Mouse (Mus musculus) hindlimb bud, embryonic 11.5 days (tissue): ENCODE results near the gene Tnni1.

Experiments
- DNase-seq: peaks from one replicate; pipeline ENCODE4 v3.0.0-alpha.2; 2012; ENCODE audit warnings: low read depth, low spot score; ENCODE audit errors: extremely low spot score

The Tnni1 gene

GRCm38 (mm10) chr1:135840675-135841395 is 61.6 kb downstream of the Tnni1 start:
- no peak for DNase-seq

GRCm38 (mm10) chr1:135843519-135844262 is 64.5 kb downstream of the Tnni1 start:
- DNase-seq = no peak

DNA sequence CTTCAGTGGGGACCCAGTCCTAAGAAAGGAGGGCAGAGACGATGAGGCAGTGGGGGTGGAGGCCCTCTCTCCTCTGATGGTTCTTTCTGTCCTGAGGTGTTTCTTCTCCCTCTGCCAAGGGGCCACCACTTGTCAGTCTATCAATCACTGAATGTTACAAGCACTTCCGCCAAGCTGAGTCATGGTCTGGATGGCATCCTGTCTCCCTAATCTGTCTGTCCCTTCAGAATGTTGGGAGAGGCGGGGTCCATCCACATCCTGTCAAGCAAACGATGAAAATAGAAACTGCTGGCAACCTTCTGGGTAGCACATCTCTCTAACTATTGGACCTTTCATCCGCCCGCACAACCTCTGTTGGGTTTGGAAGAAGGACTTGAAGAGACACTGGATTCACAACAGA is 65.2 kb downstream of the Tnni1 start:
- no peak for DNase-seq

DNA sequence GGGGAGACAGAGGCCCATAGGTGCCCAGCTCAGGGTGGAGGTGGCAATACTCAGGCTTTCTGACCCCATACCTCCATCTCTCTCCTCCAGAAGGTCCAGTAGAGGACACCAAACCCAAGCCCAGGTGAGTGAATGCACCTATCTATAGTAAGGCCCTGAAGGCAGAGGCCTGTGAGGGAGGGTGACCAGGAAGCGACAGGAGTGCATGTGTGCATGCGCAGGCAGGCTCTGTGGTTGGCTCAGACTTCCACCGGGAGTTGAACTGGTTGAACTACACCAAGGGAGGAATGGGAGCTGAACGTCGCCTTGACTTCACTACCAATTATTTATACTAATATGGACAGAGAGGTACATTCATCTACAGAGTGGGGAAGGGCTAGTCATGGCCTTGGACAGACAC is 67.4 kb downstream of the Tnni1 start:
- DNase-seq = no peak

- DNase-seq = peak; percentile 22
Measured at GRCm38 (mm10) chr1:135847139-135847562, 67.9 kb downstream of the Tnni1 start.

- DNase-seq = no peak
Measured at GRCm38 (mm10) chr1:135847611-135848351, 68.5 kb downstream of the Tnni1 start.

DNA sequence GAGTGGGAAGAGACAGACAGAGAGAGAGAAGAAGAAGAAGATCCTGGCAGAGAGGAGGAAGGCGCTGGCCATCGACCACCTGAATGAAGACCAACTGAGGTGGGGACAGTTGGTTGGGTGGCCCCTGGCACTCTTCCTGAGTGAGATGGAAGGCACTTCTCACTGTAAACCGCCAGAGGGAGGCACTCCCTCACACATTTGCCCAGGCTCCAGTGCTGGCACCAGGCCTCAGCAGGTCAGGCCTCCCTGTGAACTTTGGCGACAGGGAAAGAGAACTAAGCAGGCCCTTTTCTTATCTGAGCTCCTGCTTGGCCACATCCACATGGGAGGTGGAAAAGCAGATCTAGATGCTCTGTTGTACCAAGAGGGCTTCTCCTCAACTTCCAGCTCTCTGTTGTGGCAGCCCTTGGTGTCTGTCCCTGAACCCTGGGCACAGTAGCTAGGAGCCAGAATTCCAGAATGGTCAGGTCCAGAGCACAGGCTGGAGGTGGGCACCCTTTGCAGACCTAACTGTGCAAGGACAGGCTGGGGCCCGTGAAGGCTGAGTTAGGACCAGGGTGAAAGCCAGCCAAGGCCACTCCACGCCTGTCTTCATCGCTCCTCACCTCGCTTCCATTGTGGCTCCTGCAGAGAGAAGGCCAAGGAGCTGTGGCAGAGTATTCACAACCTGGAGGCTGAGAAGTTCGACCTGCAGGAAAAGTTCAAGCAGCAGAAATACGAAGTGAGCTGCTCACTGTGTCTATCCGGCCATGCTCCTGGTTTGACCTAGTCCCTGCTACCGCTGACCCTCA is 71.7 kb downstream of the Tnni1 start:
- DNase-seq = no peak

- no peak for DNase-seq
Measured at GRCm38 (mm10) chr1:135852044-135852756, 73.0 kb downstream of the Tnni1 start.

GRCm38 (mm10) chr1:135853200-135853599 is 74.0 kb downstream of the Tnni1 start:
- DNase-seq = no peak

GRCm38 (mm10) chr1:135854591-135855343 is 75.5 kb downstream of the Tnni1 start:
- DNase-seq = no peak

- no peak for DNase-seq
Measured at GRCm38 (mm10) chr1:135855344-135855687, 76.1 kb downstream of the Tnni1 start.

DNA sequence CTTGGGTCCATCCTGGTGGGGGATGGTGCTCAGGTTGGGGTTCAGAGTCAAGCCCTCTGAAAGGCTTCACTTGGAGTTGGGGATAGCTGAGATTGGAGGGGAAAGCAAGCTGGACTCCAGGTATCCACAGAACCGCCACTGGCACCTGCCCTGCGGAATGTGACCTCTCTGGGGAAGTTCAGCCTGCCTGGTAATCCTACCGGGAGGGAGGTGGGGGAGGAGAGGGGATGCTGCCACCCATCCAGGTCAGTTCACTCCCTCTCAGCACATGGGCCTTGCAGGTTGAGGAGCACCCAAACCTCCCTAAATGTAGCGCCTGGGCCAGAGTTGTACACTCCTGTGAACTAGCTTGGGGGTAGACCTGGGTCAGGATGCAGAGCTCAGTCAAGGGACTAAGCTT is 76.8 kb downstream of the Tnni1 start:
- DNase-seq = no peak

DNA sequence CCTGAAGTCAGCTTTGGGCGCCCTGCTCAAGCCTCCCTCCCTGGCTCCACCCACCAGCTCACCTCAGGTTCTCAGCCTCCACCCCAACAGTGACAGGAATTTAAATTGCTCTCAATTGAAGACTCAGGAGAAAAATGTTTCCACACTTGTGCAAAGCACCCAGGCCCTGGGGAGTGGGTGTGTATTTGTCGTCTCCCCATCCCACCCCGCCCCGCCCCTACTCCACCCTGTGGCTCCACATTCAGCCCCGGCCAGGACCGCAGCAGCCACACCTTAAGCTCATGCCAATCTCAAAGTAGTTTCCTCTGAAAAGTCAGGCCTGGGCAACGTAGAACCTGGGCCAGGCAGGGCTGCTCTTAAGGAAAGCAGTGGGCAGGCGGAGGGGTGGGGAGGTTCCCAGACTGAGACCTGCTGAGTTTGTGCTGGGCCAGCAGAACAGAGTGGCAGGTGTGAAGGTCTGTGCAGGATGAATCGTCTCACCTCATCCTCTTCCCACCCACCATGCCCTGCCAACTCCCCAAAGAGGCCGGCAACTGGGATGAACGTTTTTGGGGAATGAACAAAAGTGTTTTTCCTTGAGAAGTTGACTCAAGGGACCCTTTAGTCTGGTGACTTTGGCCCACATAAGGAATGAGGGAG is 78.0 kb downstream of the Tnni1 start:
- no peak for DNase-seq

DNA sequence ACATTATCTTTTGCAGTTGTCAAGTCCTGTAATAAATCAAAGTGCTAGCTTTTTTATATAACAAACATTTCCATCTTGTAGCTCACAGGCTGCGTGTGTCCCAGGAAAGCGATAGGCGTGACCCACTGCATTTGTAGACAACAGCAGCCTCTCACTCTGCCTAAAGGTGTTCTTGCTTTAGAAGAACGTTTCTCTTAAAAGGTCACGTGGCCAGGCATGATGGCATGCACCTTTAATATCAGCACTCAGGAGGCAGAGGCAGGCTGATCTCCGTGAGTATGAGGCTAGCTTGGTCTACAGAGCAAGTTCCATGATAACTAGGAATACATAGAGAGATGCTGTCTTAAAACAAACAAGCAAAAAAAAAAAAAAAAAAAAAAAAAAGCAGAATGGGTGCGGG is 79.3 kb downstream of the Tnni1 start:
- DNase-seq = no peak
